Mouse (Mus musculus) embryonic fibroblast, embryonic 13.5 days (primary cell): ENCODE data around the gene Rem2. TPM values are rescaled to one million over a fixed set of nuclear protein-coding genes. Genes with fewer than 3 reads are reported as not detected.

Experiments
- H3K27ac ChIP-seq: 2 replicates; pipeline ENCODE4 v1.5.1; 2012; ENCODE audit warnings: low read length, control low read depth, inconsistent platforms; ENCODE audit not compliant: insufficient read depth
- H3K4me1 ChIP-seq: 2 replicates; pipeline ENCODE4 v1.6.1; 2011; ENCODE audit warnings: low read length; ENCODE audit not compliant: control insufficient read depth, insufficient read depth
- H3K4me3 ChIP-seq: 2 replicates; pipeline ENCODE4 v1.5.1; 2011; ENCODE audit warnings: mild to moderate bottlenecking, control low read depth, low read length; ENCODE audit not compliant: insufficient read depth
- CTCF ChIP-seq: IDR thresholded peaks from 2 replicates; pipeline ENCODE4 v1.5.1; 2011; ENCODE audit warnings: mild to moderate bottlenecking, control low read depth, low read length, moderate library complexity, borderline replicate concordance; ENCODE audit not compliant: insufficient read depth
- POLR2A ChIP-seq: IDR thresholded peaks from 2 replicates; pipeline ENCODE4 v1.6.1; 2011; ENCODE audit warnings: low read depth, mild to moderate bottlenecking, control low read depth, low read length, moderate library complexity
- polyA plus RNA-seq: library from polyadenylated mRNA; stranded (reverse); fragments of >200 nt; gene quantifications from 2 replicates; pipeline ENCODE4 v1.2.4, GENCODE M21; 2011; ENCODE audit warnings: low read depth; ENCODE audit not compliant: missing spikeins, insufficient read length

Rem2 gene
- polyA plus RNA-seq, 1 experiment: not detected

- Histone ChIP-seq H3K4me1 (no peaks in the 10 kb centered on the region), H3K4me3 (no peak overlapping the region), H3K27ac (no peak overlapping the region)
- TF ChIP-seq POLR2A (no peak), CTCF (no peak)
Measured at GRCm38 (mm10) chr14:54487732-54488131, 11.8 kb downstream of the Rem2 start.

- H3K4me3 ChIP-seq: no peak overlapping the region
- TF ChIP-seq POLR2A: no peak
- TF ChIP-seq CTCF: no peak
- no peak overlapping the region for H3K27ac ChIP-seq
- H3K4me1 ChIP-seq: no peaks in the 10 kb centered on the region
Measured at GRCm38 (mm10) chr14:54488350-54488749, 12.4 kb downstream of the Rem2 start.

- H3K4me1 ChIP-seq: no peaks in the 10 kb centered on the region
- no peak for TF ChIP-seq CTCF
- no peak for TF ChIP-seq POLR2A
Measured at GRCm38 (mm10) chr14:54492345-54493131, 16.6 kb downstream of the Rem2 start.

GRCm38 (mm10) chr14:54493236-54493635 lies 17.3 kb downstream of the Rem2 start:
- H3K27ac ChIP-seq: no peak overlapping the region
- H3K4me1 ChIP-seq: no peaks in the 10 kb centered on the region
- H3K4me3 ChIP-seq: no peak overlapping the region
- TF ChIP-seq CTCF (no peak), POLR2A (no peak)

More at GRCm38 (mm10) chr14:54492345-54493131, 16.6 kb downstream of the Rem2 start:
- Histone ChIP-seq H3K4me3 (no peak overlapping the region), H3K27ac (no peak overlapping the region)

- TF ChIP-seq CTCF (peak; percentile 86; the same call in 1 of the 2 replicates), POLR2A (no peak)
- no peak overlapping the region for H3K27ac ChIP-seq
- H3K4me3 ChIP-seq: no peak overlapping the region
- H3K4me1 ChIP-seq: no peaks in the 10 kb centered on the region
Measured at GRCm38 (mm10) chr14:54494234-54494633, 18.3 kb downstream of the Rem2 start.

- no peaks in the 10 kb centered on the region for H3K4me1 ChIP-seq
- H3K27ac ChIP-seq: no peak overlapping the region
- no peak overlapping the region for H3K4me3 ChIP-seq
- TF ChIP-seq POLR2A (no peak), CTCF (no peak)
Measured at GRCm38 (mm10) chr14:54496706-54497105, 20.8 kb downstream of the Rem2 start.

- H3K4me1 ChIP-seq: no peaks in the 10 kb centered on the region
- H3K27ac ChIP-seq: no peak overlapping the region
- TF ChIP-seq POLR2A (no peak), CTCF (no peak)
- no peak overlapping the region for H3K4me3 ChIP-seq
Measured at GRCm38 (mm10) chr14:54499330-54499729, 23.4 kb downstream of the Rem2 start.

- Histone ChIP-seq H3K4me3 (no peak overlapping the region), H3K4me1 (no peaks in the 10 kb centered on the region), H3K27ac (no peak overlapping the region)
- TF ChIP-seq CTCF (no peak), POLR2A (no peak)
Measured at GRCm38 (mm10) chr14:54501365-54501764, 25.5 kb downstream of the Rem2 start.

GRCm38 (mm10) chr14:54503092-54503491 lies 27.2 kb downstream of the Rem2 start:
- no peaks in the 10 kb centered on the region for H3K4me1 ChIP-seq
- no peak overlapping the region for H3K27ac ChIP-seq
- TF ChIP-seq CTCF (no peak), POLR2A (no peak)
- no peak overlapping the region for H3K4me3 ChIP-seq

GRCm38 (mm10) chr14:54509774-54510173 lies 33.9 kb downstream of the Rem2 start:
- Histone ChIP-seq H3K4me1 (no peaks in the 10 kb centered on the region), H3K4me3 (no peak overlapping the region), H3K27ac (no peak overlapping the region)
- TF ChIP-seq POLR2A (no peak), CTCF (no peak)
